8 mouse cellular contexts compared by ENCODE assay signal in the genomic region with DNA sequence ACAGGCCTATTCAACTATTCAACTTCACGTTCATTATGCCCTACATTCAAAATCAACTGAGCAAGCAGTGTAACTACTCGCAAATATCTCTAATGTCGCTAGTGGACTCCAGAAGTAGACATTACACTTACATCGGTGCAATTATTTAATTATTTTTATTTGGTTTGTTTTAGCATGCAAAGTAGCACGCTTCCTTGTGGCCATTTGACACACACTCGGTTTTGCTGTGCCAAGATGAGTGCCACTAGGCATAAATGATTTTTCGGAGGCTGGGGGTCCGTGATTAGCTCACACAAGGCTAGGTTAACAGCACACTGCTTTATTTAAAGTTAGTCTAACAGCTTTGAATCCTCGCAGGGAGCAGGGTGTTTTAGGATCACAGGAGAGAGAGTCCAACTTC. TPM values are rescaled to one million over a fixed set of nuclear protein-coding genes. Genes with fewer than 3 reads are reported as not detected.
DNase-seq lines count a peak whose midpoint lies in the region; ATAC-seq and TF ChIP-seq lines count a peak whose summit lies in the region.

No protein-coding gene starts in this region.

- ATAC-seq in kidney, embryonic 15.5 days (replicated peaks; ENCODE audit: low FRiP score): peak; percentile 8
- no peak for ATAC-seq in hindbrain, embryonic 14.5 days (ENCODE audit: low FRiP score)
- no peak for ATAC-seq in monocyte, adult 5-6 weeks (replicated peaks; ENCODE audit: insufficient number of reproducible peaks, low FRiP score, low TSS enrichment, poor library complexity, severe bottlenecking)
- no peak; the same call in 1 of the 2 replicates for ATAC-seq in erythroid progenitor cell, adult 5-6 weeks (replicated peaks; ENCODE audit: low FRiP score, poor library complexity, severe bottlenecking)

- H3K9me3 ChIP-seq in kidney, embryonic 15.5 days (replicated peaks): no peaks in the 10 kb centered on the region
- no peaks in the 10 kb centered on the region for H3K9me3 ChIP-seq in hindbrain, embryonic 14.5 days (ENCODE audit: control insufficient read depth, low read length)

- H3K4me1 ChIP-seq in kidney, embryonic 15.5 days: no peaks in the 10 kb centered on the region
- no peaks in the 10 kb centered on the region for H3K4me1 ChIP-seq in bone marrow, adult 2 months (ENCODE audit: control insufficient read depth, insufficient read depth, low read length)
- H3K4me1 ChIP-seq in hindbrain, embryonic 14.5 days (replicated peaks; ENCODE audit: control insufficient read depth, insufficient read depth, low read length): peaks cover 3% of the 10 kb centered on the region; the same call in 1 of the 2 replicates

- DNase-seq in kidney, adult 9 months: no peak
- DNase-seq in hindbrain, embryonic 14.5 days (ENCODE audit: low spot score): peak; percentile 38
- DNase-seq in mesoderm, embryonic 11.5 days (ENCODE audit: low read depth, low spot score): peak; percentile 1
- DNase-seq in layer of hippocampus, postnatal 25 days (ENCODE audit: extremely low spot score in 1 of 2, low spot score in 1 of 2): no peak

- no peaks in the 10 kb centered on the region for H3K27me3 ChIP-seq in kidney, embryonic 15.5 days
- H3K27me3 ChIP-seq in hindbrain, embryonic 14.5 days (ENCODE audit: control insufficient read depth, insufficient read depth, low read length): no peaks in the 10 kb centered on the region

- peaks cover 10% of the 10 kb centered on the region; the same call in 1 of the 2 replicates for H3K36me3 ChIP-seq in kidney, embryonic 15.5 days
- no peaks in the 10 kb centered on the region for H3K36me3 ChIP-seq in hindbrain, embryonic 14.5 days (replicated peaks; ENCODE audit: control insufficient read depth, insufficient read depth)

- no peak for TF ChIP-seq CTCF in bone marrow, adult 2 months (IDR thresholded peaks at IDR 0.05; ENCODE audit: control insufficient read depth, insufficient read depth, low read length)

- H3K27ac ChIP-seq in kidney, embryonic 15.5 days: peak overlapping the region; percentile 81
- no peak overlapping the region for H3K27ac ChIP-seq in bone marrow, adult 2 months (ENCODE audit: control insufficient read depth, insufficient read depth, low read depth, low read length, poor library complexity)
- H3K27ac ChIP-seq in hindbrain, embryonic 14.5 days: peak overlapping the region; percentile 47

- TF ChIP-seq POLR2A in bone marrow, adult 2 months (IDR thresholded peaks at IDR 0.05; ENCODE audit: borderline replicate concordance, control insufficient read depth, low read depth, low read length): no peak

- 26% methylated on average over 9 of the region's 9 CpGs for WGBS in kidney, embryonic 15.5 days
- WGBS in bone marrow, adult 2 months: 13% methylated on average over 9 of the region's 9 CpGs
- WGBS in hindbrain, embryonic 14.5 days: 25% methylated on average over 9 of the region's 9 CpGs

- peak overlapping the region; percentile 68 for H3K4me3 ChIP-seq in kidney, embryonic 15.5 days (replicated peaks)
- peak overlapping the region; percentile 79 for H3K4me3 ChIP-seq in bone marrow, adult 2 months (replicated peaks; ENCODE audit: control insufficient read depth, low read depth, low read length)
- peak overlapping the region; percentile 50 for H3K4me3 ChIP-seq in hindbrain, embryonic 14.5 days (replicated peaks; ENCODE audit: low read length)

- peak overlapping the region; percentile 66 for H3K4me2 ChIP-seq in kidney, embryonic 15.5 days
- H3K4me2 ChIP-seq in hindbrain, embryonic 14.5 days (replicated peaks): peak overlapping the region; percentile 71

- peak overlapping the region; percentile 66 for H3K9ac ChIP-seq in kidney, embryonic 15.5 days
- peak overlapping the region; percentile 63 for H3K9ac ChIP-seq in hindbrain, embryonic 14.5 days

RNA-seq across cellular contexts. Expression of gene Akr1e1, which starts 0.4 kb away (rescaled TPM):
- 44.8 and 44.9 TPM in 2 replicates for polyA plus RNA-seq in kidney, embryonic 15.5 days (2015; fragmentation: Nextera tagmentation; extraction: Ambion mirVana)
- polyA plus RNA-seq in bone marrow, adult 2 months (2011; ENCODE audit: insufficient read depth, insufficient read length, low replicate concordance, missing spikeins): 2.3 and 4.2 TPM in 2 replicates
- 37.8 and 38.2 TPM in 2 replicates for polyA plus RNA-seq in hindbrain, embryonic 14.5 days (2014; fragmentation: Nextera tagmentation; extraction: Ambion mirVana)
- total RNA-seq in monocyte, adult 5-6 weeks (2017): 1.8 to 10.7 TPM (median 3.5 TPM) in 3 replicates
- total RNA-seq in layer of hippocampus, postnatal 25 days (2021): 10 to 100 TPM; 21.9 to 22.7 TPM
- 1.3 and 2.2 TPM in 2 replicates for total RNA-seq in erythroid progenitor cell, adult 5-6 weeks (2015; ENCODE audit: low replicate concordance)
- 0.61 and 0.64 TPM in 2 replicates for total RNA-seq in erythroid progenitor cell, adult 5-6 weeks (2017; ENCODE audit: low replicate concordance)

RNA-seq across cellular contexts. Expression of gene Akr1c21, which starts 34.7 kb away (rescaled TPM):
- polyA plus RNA-seq in kidney, embryonic 15.5 days (2015; fragmentation: Nextera tagmentation; extraction: Ambion mirVana): 2.1 and 2.6 TPM in 2 replicates
- 6.7 TPM in 1 of 2 replicates, not detected in the other for polyA plus RNA-seq in bone marrow, adult 2 months (2011; ENCODE audit: insufficient read depth, insufficient read length, low replicate concordance, missing spikeins)
- not detected in 2 replicates for polyA plus RNA-seq in hindbrain, embryonic 14.5 days (2014; fragmentation: Nextera tagmentation; extraction: Ambion mirVana)
- total RNA-seq in monocyte, adult 5-6 weeks (2017): not detected in 3 replicates
- total RNA-seq in layer of hippocampus, postnatal 25 days (2021): not detected
- not detected in 2 replicates for total RNA-seq in erythroid progenitor cell, adult 5-6 weeks (2015; ENCODE audit: low replicate concordance)
- not detected in 2 replicates for total RNA-seq in erythroid progenitor cell, adult 5-6 weeks (2017; ENCODE audit: low replicate concordance)

Comparison
In these comparisons a context has a peak if more than half of its experiments do, and no peak if none do; other contexts are left out.
1. DNase-seq: peak in hindbrain, embryonic 14.5 days (single experiment) and mesoderm, embryonic 11.5 days (single experiment); none in kidney, adult 9 months (single experiment) and layer of hippocampus, postnatal 25 days (0 of 2).
2. Peak in every context shown above with its lines, with median percentiles within 50 percentile points of each other: H3K4me3 ChIP-seq.